Mouse (Mus musculus) small intestine, adult 2 months (tissue): Measurements from ENCODE around the gene Chml. TPM values are rescaled to one million over a fixed set of nuclear protein-coding genes. Genes with fewer than 3 reads are reported as not detected.
A peak's percentile ranks its signal among the peaks of the same experiment; 100 is the strongest.

Experiments
- H3K27ac ChIP-seq: fragments of 200-500 bp; 2 replicates; pipeline ENCODE4 v1.5.1; 2012; ENCODE audit warnings: low read depth, low read length, control low read depth, inconsistent platforms; ENCODE audit not compliant: insufficient read depth
- H3K27me3 ChIP-seq: fragments of 200-500 bp; 2 replicates; pipeline ENCODE4 v1.6.1; 2012; ENCODE audit warnings: mild to moderate bottlenecking, moderate library complexity, low read length, inconsistent platforms; ENCODE audit not compliant: control insufficient read depth, insufficient read depth
- H3K36me3 ChIP-seq: fragments of 200-500 bp; 2 replicates; pipeline ENCODE4 v1.6.1; 2012; ENCODE audit warnings: mild to moderate bottlenecking, low read length, control low read depth, inconsistent platforms; ENCODE audit not compliant: control insufficient read depth, insufficient read depth
- H3K4me1 ChIP-seq: fragments of 200-500 bp; 2 replicates; pipeline ENCODE4 v1.6.1; 2012; ENCODE audit warnings: low read length, inconsistent platforms, mixed read lengths; ENCODE audit not compliant: control insufficient read depth, insufficient read depth, insufficient read length
- H3K4me3 ChIP-seq: fragments of 200-500 bp; 2 replicates; pipeline ENCODE4 v1.5.1; 2012; ENCODE audit warnings: low read depth, mild to moderate bottlenecking, control low read depth, inconsistent platforms, low read length, moderate library complexity
- CTCF ChIP-seq: fragments of 200-500 bp; IDR thresholded peaks from 2 replicates; pipeline ENCODE4 v1.5.1; 2012; ENCODE audit warnings: low read depth, mild to moderate bottlenecking, control low read depth, inconsistent platforms, low read length, moderate library complexity, mixed read lengths; ENCODE audit not compliant: insufficient replicate concordance, insufficient read length; ENCODE audit errors: extremely low read depth
- POLR2A ChIP-seq: fragments of 200-500 bp; IDR thresholded peaks from 2 replicates; pipeline ENCODE4 v1.6.1; 2012; ENCODE audit warnings: low read depth, mild to moderate bottlenecking, control low read depth, inconsistent platforms, low read length, moderate library complexity
- WGBS: fragments of 180-500 bp; shearing (Covaris S2); methylation state at CpG from one replicate; pipeline ENCODE4 v1.1.7; 2018; 5-methylcytosine and 5-hydroxymethylcytosine counted together
- polyA plus RNA-seq: library from polyadenylated mRNA; depleted of rRNA; stranded (reverse); fragments of >200 nt; gene quantifications from 2 replicates; pipeline ENCODE4 v1.2.3, GENCODE M21; 2012

Gene Chml
- polyA plus RNA-seq, 1 experiment: 10.4 TPM

DNA sequence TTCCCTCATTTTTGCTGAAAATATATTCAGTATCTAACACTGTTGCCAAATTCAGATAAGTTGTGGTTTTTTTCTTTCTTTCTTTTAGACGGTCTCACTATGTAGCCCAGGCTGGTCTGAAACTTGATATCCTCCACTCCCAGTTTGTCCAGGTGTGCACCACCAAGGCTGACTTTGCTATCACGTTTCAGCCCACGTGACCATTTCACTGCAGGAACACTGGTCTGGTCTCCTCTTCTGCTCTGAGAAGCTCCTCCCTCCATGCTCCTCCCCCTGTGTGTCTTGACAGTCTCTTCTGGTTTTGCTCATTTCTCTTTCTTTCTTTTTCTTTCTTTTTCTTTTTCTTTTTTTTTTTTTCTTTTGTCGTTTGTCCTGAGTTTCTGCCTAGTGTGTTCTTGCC, 7.1 kb upstream of the Chml start:
- TF ChIP-seq POLR2A: no peak
- TF ChIP-seq CTCF: no peak
- Histone ChIP-seq H3K27me3 (no peaks in the 10 kb centered on the region), H3K4me1 (peaks cover 2% of the 10 kb centered on the region; the same call in 1 of the 2 replicates), H3K27ac (no peak overlapping the region), H3K36me3 (no peaks in the 10 kb centered on the region), H3K4me3 (no peak overlapping the region)
- 17% methylated on average over 4 of the region's 4 CpGs for WGBS

GRCm38 (mm10) chr1:175699375-175699774, 6.7 kb upstream of the Chml start:
- TF ChIP-seq POLR2A (no peak), CTCF (no peak)
- Histone ChIP-seq H3K27me3 (no peaks in the 10 kb centered on the region), H3K4me3 (no peak overlapping the region), H3K36me3 (no peaks in the 10 kb centered on the region), H3K27ac (no peak overlapping the region), H3K4me1 (peaks cover 2% of the 10 kb centered on the region; the same call in 1 of the 2 replicates)
- 63% methylated on average over 3 of the region's 3 CpGs for WGBS

- Histone ChIP-seq H3K27me3 (no peaks in the 10 kb centered on the region), H3K4me3 (no peak within 1 kb of the TSS)
- TF ChIP-seq POLR2A: no peak
- no peak for TF ChIP-seq CTCF
Measured at GRCm38 (mm10) chr1:175698293-175698692, 5.6 kb upstream of the Chml start, which contains the start of gene Wdr64. TSS of gene Wdr64 (plus strand) at chr1:175698593.

DNA sequence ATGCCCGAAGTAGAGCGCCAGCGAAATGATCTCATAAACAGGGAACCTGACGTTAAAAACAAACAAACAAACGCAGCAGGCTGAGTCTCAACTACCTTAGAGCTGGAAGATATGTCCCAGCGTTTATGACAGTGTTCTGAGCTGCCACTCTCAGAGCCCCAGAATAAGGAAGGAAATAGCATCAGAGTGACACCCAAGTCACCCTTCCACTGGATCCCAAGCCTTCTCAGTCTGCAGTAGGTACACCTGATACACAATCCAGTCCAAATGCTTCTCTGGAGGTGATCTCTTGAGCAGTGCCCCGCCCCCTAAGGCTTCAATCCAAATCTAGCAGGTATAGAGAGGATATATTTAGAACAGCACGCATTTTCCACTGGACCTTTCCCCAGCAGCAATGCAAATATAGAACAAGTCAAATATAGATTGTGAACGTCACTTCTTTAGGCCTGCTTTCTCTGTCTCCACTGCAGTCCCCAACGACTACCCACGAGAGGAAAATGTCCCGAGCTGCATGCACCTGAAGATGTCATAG, 794 bp upstream of the Chml start:
- H3K36me3 ChIP-seq: no peaks in the 10 kb centered on the region; the same call in 1 of the 2 replicates
- 19% methylated on average over 12 of the region's 12 CpGs for WGBS
- H3K27me3 ChIP-seq: no peaks in the 10 kb centered on the region
- H3K27ac ChIP-seq: no peak overlapping the region
- no peak for TF ChIP-seq POLR2A
- no peak for TF ChIP-seq CTCF
- H3K4me3 ChIP-seq: no peak overlapping the region
- H3K4me1 ChIP-seq: no peaks in the 10 kb centered on the region; the same call in 1 of the 2 replicates

More at GRCm38 (mm10) chr1:175698293-175698692, 5.6 kb upstream of the Chml start, which contains the start of gene Wdr64:
- H3K36me3 ChIP-seq: no peaks in the 10 kb centered on the region
- no peak within 1 kb of the TSS for H3K27ac ChIP-seq
- peaks cover 2% of the 10 kb centered on the region; the same call in 1 of the 2 replicates for H3K4me1 ChIP-seq
- 86% methylated on average over 1 of the region's 1 CpGs for WGBS

- Histone ChIP-seq H3K27ac (no peak overlapping the region), H3K4me1 (no peaks in the 10 kb centered on the region; the same call in 1 of the 2 replicates), H3K4me3 (peak overlapping the region; percentile 58), H3K36me3 (peaks cover 3% of the 10 kb centered on the region; the same call in 1 of the 2 replicates), H3K27me3 (no peaks in the 10 kb centered on the region)
- WGBS: under 1% methylated on average over 17 of the region's 17 CpGs
- TF ChIP-seq POLR2A (no peak), CTCF (no peak)
Measured at GRCm38 (mm10) chr1:175692997-175693361, 278 bp upstream of the Chml start.

DNA sequence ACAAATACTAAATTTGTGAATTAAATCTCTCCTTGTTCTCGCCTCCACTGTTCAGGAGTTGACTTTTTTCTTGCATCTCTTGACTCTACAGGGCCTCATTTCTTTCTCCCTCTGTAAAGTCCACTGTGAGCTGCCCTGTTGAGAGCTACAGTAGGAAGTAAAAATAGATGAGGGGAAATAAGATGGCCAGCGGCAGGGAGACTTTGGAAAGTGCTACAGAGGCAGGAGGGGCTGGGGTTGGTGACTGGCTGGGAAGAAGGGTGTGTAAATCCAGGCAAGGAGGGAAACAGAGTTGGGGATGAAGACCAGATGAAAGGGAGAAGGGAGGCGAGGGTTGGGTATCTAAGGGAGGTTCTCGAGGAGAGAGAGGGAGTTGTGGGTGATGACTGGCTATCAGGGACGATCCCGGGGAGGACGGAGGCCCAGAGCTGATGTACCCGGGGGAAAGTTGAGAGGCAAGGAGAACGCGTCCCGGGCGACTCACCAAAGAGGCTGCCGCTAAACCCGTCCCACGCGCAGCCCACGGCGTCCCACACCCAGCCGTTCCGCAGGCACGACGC, 935 bp downstream of the Chml start:
- Histone ChIP-seq H3K27ac (peak overlapping the region; percentile 13; the same call in 1 of the 2 replicates), H3K36me3 (peaks cover 8% of the 10 kb centered on the region; the same call in 1 of the 2 replicates), H3K27me3 (no peaks in the 10 kb centered on the region), H3K4me3 (peak overlapping the region; percentile 90), H3K4me1 (no peaks in the 10 kb centered on the region; the same call in 1 of the 2 replicates)
- 2% methylated on average over 22 of the region's 22 CpGs for WGBS
- no peak for TF ChIP-seq POLR2A
- no peak for TF ChIP-seq CTCF

DNA sequence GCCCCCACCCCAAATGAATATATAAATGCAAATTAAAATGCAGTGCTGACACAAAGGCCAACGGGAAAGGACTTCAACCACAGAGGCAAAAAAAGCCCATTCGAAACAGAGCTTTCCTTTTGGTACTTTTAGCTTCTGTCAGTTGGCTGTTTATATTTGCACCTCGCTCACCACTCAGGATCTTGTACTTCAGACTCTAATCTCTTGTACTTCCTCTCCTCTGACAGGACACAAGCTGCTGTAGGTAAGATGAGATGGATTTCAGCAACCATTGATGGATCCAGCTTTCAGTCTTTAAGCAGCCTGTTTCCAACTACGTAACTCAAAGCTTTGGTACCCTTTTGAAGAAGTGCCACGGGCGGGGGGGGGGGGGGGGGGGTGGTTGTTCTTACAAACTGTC, 11.7 kb downstream of the Chml start:
- no peaks in the 10 kb centered on the region for H3K4me1 ChIP-seq
- 83% methylated on average over 6 of the region's 6 CpGs for WGBS
- no peak overlapping the region for H3K4me3 ChIP-seq
- H3K27me3 ChIP-seq: no peaks in the 10 kb centered on the region
- H3K36me3 ChIP-seq: no peaks in the 10 kb centered on the region
- no peak overlapping the region for H3K27ac ChIP-seq
- TF ChIP-seq CTCF (no peak), POLR2A (no peak)

- no peak for TF ChIP-seq CTCF
- no peak for TF ChIP-seq POLR2A
- whole genome bisulfite sequencing: 41% methylated on average over 6 of the region's 6 CpGs
- no peaks in the 10 kb centered on the region for H3K27me3 ChIP-seq
- H3K4me3 ChIP-seq: no peak overlapping the region
- H3K36me3 ChIP-seq: no peaks in the 10 kb centered on the region
- no peaks in the 10 kb centered on the region for H3K4me1 ChIP-seq
- H3K27ac ChIP-seq: no peak overlapping the region
Measured at GRCm38 (mm10) chr1:175677459-175677858, 15.2 kb downstream of the Chml start.
